Mouse (Mus musculus) bone marrow macrophage, adult 2 months (primary cell): Measurements from ENCODE around the gene Cap1. TPM values are rescaled to one million over a fixed set of nuclear protein-coding genes. Genes with fewer than 3 reads are reported as not detected.

Experiments
- H3K27ac ChIP-seq: 2 replicates; pipeline ENCODE4 v1.5.1; 2012; ENCODE audit warnings: low read depth, low read length; ENCODE audit not compliant: insufficient read depth
- H3K4me1 ChIP-seq: 2 replicates; pipeline ENCODE4 v1.6.1; 2012; ENCODE audit warnings: low read length; ENCODE audit not compliant: control insufficient read depth, insufficient read depth
- H3K4me3 ChIP-seq: 2 replicates; pipeline ENCODE4 v1.5.1; 2012; ENCODE audit warnings: mild to moderate bottlenecking, low read length, moderate library complexity; ENCODE audit not compliant: insufficient read depth
- CTCF ChIP-seq: IDR thresholded peaks from 2 replicates; pipeline ENCODE4 v1.5.1; 2012; ENCODE audit warnings: low read depth, mild to moderate bottlenecking, low read length, moderate library complexity
- POLR2A ChIP-seq: IDR thresholded peaks from 2 replicates; pipeline ENCODE4 v1.6.1; 2012; ENCODE audit warnings: mild to moderate bottlenecking, low read depth, low read length, borderline replicate concordance
- polyA plus RNA-seq: library from polyadenylated mRNA; stranded (reverse); fragments of >200 nt; gene quantifications from 2 replicates; pipeline ENCODE4 v1.2.4, GENCODE M21; 2012; ENCODE audit not compliant: missing spikeins, insufficient read depth, insufficient read length

The Cap1 gene
- polyA plus RNA-seq, 1 experiment = 593 TPM

DNA sequence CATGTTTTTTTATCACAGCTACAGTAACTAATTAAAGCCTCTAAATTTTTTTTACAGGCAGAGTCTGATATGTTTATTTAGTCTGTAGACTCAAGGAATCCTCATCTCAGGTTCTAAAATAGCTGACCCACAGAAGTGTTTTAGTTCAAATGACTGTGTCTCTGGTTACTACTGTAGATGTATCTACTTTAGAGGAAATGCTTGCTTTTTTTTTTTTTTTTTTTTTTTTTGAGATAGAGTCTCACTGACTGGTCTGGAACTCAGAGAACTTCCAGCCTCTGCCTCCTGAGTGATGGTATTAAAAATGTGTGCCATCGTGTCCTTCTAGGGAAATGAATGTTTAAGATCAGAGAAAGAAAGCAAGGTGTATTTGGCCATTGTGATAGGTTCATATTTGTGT, 69.7 kb downstream of the Cap1 start:
- H3K4me3 ChIP-seq = no peak overlapping the region
- no peaks in the 10 kb centered on the region for H3K4me1 ChIP-seq
- TF ChIP-seq POLR2A = no peak
- no peak for TF ChIP-seq CTCF
- H3K27ac ChIP-seq = no peak overlapping the region

DNA sequence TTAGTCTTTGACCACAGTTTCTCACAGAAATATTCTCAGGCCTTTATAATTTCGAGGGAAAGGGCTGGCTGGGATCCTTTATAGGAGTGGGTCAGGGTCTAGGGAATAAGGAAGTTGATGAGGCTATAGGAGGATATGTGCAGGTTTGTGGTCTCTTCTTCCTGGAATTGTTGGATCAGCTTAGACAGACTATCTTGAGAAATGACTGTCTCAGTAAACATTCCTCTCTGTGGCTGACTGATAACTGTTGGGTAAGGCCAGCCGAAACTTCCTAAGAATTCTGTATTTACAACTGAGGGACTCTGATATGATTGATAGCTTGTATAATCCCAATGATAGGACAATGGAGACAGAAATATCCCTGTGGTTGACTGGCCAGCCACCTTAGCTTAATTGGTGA, 74.0 kb downstream of the Cap1 start:
- Histone ChIP-seq H3K27ac (no peak overlapping the region), H3K4me1 (peaks cover 3% of the 10 kb centered on the region; the same call in 1 of the 2 replicates), H3K4me3 (no peak overlapping the region)
- TF ChIP-seq POLR2A = no peak
- TF ChIP-seq CTCF = no peak

DNA sequence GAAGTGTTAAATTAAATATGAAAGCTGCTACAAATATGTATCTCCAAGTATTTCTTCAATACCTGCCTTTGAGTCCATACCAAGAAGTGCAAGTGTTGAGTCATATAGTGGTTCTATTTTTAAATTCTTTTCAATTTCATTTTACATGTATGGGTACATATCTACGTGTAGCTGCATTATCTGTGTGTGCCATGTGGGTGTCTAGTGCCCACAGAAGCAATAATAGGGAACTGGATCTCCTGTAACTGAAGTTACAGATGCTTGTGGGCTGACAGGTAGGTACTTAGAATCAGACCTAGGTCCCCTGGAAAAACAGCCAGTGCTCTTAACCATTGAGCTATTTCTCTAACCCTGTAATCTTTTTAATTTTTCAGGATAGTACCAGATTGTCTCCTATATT, 74.7 kb downstream of the Cap1 start:
- no peak overlapping the region for H3K4me3 ChIP-seq
- TF ChIP-seq POLR2A (no peak), CTCF (no peak)
- peaks cover 3% of the 10 kb centered on the region; the same call in 1 of the 2 replicates for H3K4me1 ChIP-seq
- no peak overlapping the region for H3K27ac ChIP-seq

Other genes with a start within 250 kb of the Cap1 start
- gene 9530002B09Rik, start 196.8 kb downstream of the Cap1 start, polyA plus RNA-seq = not detected in 2 replicates
- 152 and 158 TPM in 2 replicates for gene Ppt1, start 49.8 kb downstream of the Cap1 start, polyA plus RNA-seq
- gene Mfsd2a, start 75.1 kb upstream of the Cap1 start, polyA plus RNA-seq = not detected in 2 replicates
- 0.29 and 0.32 TPM in 2 replicates for gene Mycl, start 109.6 kb upstream of the Cap1 start, polyA plus RNA-seq
- gene Trit1, start 130.5 kb upstream of the Cap1 start, polyA plus RNA-seq = 11.0 and 12.5 TPM in 2 replicates
- gene Bmp8b, start 219.1 kb upstream of the Cap1 start, polyA plus RNA-seq = not detected in 2 replicates
- not detected in 2 replicates for gene Oxct2b, start 230.2 kb upstream of the Cap1 start, polyA plus RNA-seq